In the genomic region with DNA sequence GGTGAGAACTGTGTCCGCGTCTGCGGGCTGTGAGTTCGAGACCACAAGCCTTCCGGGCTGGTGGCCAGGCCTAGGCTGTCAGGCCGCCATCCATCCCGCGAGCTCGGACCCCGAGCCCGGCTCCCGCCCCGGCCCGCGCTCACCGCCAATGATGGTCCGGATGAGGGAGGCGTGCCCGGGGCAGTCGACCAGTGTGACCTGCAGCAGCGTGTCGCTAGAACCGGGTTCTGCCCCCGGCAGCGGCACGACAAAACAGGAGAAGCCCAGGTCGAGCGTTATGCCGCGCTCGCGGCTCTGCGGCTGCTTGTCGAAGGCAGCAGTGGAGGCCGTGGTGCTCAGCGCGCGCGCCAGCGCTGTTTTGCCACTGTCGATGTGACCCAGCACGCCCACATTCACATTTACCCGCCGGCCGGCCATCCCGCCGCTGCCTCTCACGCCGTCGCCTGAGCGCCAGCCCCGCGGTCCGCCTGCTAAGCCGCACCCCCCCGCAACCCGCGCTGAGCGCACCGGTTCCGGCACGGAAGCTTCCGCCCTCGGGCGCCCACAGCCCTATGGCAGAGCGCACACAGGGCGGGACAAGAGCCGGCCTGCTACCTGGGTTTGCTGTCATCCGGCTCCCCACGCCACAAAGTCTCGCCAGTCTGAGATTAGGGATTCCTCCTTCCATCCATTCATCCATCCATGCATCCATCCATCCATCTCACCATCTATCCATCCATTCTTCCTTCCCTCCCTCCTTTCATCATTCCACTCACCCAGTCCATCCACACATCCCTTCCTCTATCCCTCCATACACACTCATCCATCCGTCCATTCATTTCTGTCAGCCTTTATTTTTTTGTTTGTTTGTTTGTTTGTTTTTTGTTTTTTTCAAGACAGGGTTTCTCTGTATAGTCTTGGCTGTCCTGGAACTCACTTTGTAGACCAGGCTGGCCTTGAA, we compare ENCODE assay signal across 8 mouse cellular contexts. TPM values are rescaled to one million over a fixed set of nuclear protein-coding genes. Genes with fewer than 3 reads are reported as not detected.
DNase-seq lines count a peak whose midpoint lies in the region; ATAC-seq and TF ChIP-seq lines count a peak whose summit lies in the region.

A gene (minus strand): TSS at position 477 of the 940 bp plus-strand sequence.

- peaks cover 35% of the 10 kb centered on the region for H3K4me1 ChIP-seq in erythroblast, embryonic 14.5 days (ENCODE audit: control insufficient read depth)
- peaks cover 8% of the 10 kb centered on the region; the same call in 1 of the 2 replicates for H3K4me1 ChIP-seq in heart, embryonic 12.5 days (replicated peaks)
- H3K4me1 ChIP-seq in kidney, postnatal 0 days (replicated peaks; ENCODE audit: insufficient read depth, low read length) = no peaks in the 10 kb centered on the region
- peaks cover 20% of the 10 kb centered on the region for H3K4me1 ChIP-seq in liver, adult 2 months (ENCODE audit: control insufficient read depth, insufficient read depth, low read length)

- H3K27me3 ChIP-seq in erythroblast, embryonic 14.5 days (ENCODE audit: control insufficient read depth) = peaks cover 11% of the 10 kb centered on the region
- H3K27me3 ChIP-seq in heart, embryonic 12.5 days (replicated peaks) = peaks cover 5% of the 10 kb centered on the region; the same call in 1 of the 2 replicates
- no peaks in the 10 kb centered on the region for H3K27me3 ChIP-seq in kidney, postnatal 0 days (ENCODE audit: insufficient read depth, low read length)
- H3K27me3 ChIP-seq in liver, adult 2 months (ENCODE audit: control insufficient read depth, insufficient read depth, low read length) = no peaks in the 10 kb centered on the region

- TF ChIP-seq CTCF in brain, embryonic 14.5 days (IDR thresholded peaks at IDR 0.05; ENCODE audit: borderline replicate concordance, extremely low read depth, insufficient read depth, insufficient read length) = no peak
- TF ChIP-seq CTCF in kidney, postnatal 0 days (IDR thresholded peaks at IDR 0.05; ENCODE audit: low read depth) = no peak
- no peak for TF ChIP-seq CTCF in liver, adult 2 months (IDR thresholded peaks at IDR 0.05; ENCODE audit: low read depth, low read length)

- WGBS in heart, embryonic 12.5 days = 1% methylated on average over 72 of the region's 72 CpGs
- WGBS in kidney, postnatal 0 days = 2% methylated on average over 69 of the region's 72 CpGs
- 2% methylated on average over 72 of the region's 72 CpGs for WGBS in liver, adult 2 months

- peak; percentile 88 for DNase-seq in CD4-positive helper T cell, adult 2 months (ENCODE audit: low read depth, low spot score)
- peak; percentile 91 for DNase-seq in brain, embryonic 14.5 days (ENCODE audit: low read depth)
- DNase-seq in kidney, postnatal 0 days (ENCODE audit: low spot score) = peak; percentile 84
- DNase-seq in liver, adult 2 months (ENCODE audit: extremely low read depth, low read depth, low spot score) = peak; percentile 58
- peak; percentile 76 to 80 for DNase-seq in spleen, postnatal 36 days (ENCODE audit: low spot score in 2 of 2)

- peak; percentile 86 for ATAC-seq in heart, embryonic 12.5 days (ENCODE audit: insufficient number of reproducible peaks, low FRiP score)
- peak; percentile 89 for ATAC-seq in kidney, postnatal 0 days (replicated peaks; ENCODE audit: low FRiP score, low read depth)
- ATAC-seq in monocyte, adult 5-6 weeks (replicated peaks; ENCODE audit: insufficient number of reproducible peaks, low FRiP score, low TSS enrichment, poor library complexity, severe bottlenecking) = peak; percentile 67

- no peaks in the 10 kb centered on the region for H3K9me3 ChIP-seq in erythroblast, embryonic 14.5 days (ENCODE audit: control insufficient read depth, low read length)
- H3K9me3 ChIP-seq in heart, embryonic 12.5 days (replicated peaks) = no peaks in the 10 kb centered on the region
- H3K9me3 ChIP-seq in kidney, postnatal 0 days (replicated peaks; ENCODE audit: low read length) = no peaks in the 10 kb centered on the region

- H3K36me3 ChIP-seq in erythroblast, embryonic 14.5 days (ENCODE audit: control insufficient read depth) = no peaks in the 10 kb centered on the region; the same call in 1 of the 2 replicates
- H3K36me3 ChIP-seq in heart, embryonic 12.5 days = no peaks in the 10 kb centered on the region
- H3K36me3 ChIP-seq in kidney, postnatal 0 days (ENCODE audit: insufficient read depth, low read length) = no peaks in the 10 kb centered on the region
- no peaks in the 10 kb centered on the region for H3K36me3 ChIP-seq in liver, adult 2 months (ENCODE audit: control insufficient read depth, insufficient read depth, low read length)

- peak within 1 kb of the TSS; percentile 77 for H3K4me2 ChIP-seq in heart, embryonic 12.5 days
- peak within 1 kb of the TSS; percentile 92 for H3K4me2 ChIP-seq in kidney, postnatal 0 days (ENCODE audit: low read length)

- H3K27ac ChIP-seq in heart, embryonic 12.5 days (ENCODE audit: poor library complexity, severe bottlenecking) = no peak within 1 kb of the TSS
- H3K27ac ChIP-seq in kidney, postnatal 0 days = peak within 1 kb of the TSS; percentile 60; the same call in 1 of the 2 replicates
- peak within 1 kb of the TSS; percentile 50 for H3K27ac ChIP-seq in liver, adult 2 months (replicated peaks; ENCODE audit: insufficient read depth, low read depth, low read length)

- TF ChIP-seq POLR2A in brain, embryonic 14.5 days (IDR thresholded peaks at IDR 0.05; ENCODE audit: borderline replicate concordance, extremely low read depth, insufficient read depth, insufficient read length, poor library complexity, severe bottlenecking) = peak; percentile 86
- TF ChIP-seq POLR2A in liver, adult 2 months (IDR thresholded peaks at IDR 0.05; ENCODE audit: extremely low read depth, insufficient read depth, low read length) = peak; percentile 62; the same call in 1 of the 2 replicates

- peak within 1 kb of the TSS; percentile 87 for H3K4me3 ChIP-seq in erythroblast, embryonic 14.5 days (replicated peaks)
- peak within 1 kb of the TSS; percentile 63 for H3K4me3 ChIP-seq in heart, embryonic 12.5 days
- H3K4me3 ChIP-seq in kidney, postnatal 0 days (replicated peaks; ENCODE audit: low read depth, low read length) = peak within 1 kb of the TSS; percentile 65
- H3K4me3 ChIP-seq in liver, adult 2 months (ENCODE audit: insufficient read depth, low read depth, low read length) = peak within 1 kb of the TSS; percentile 80

- peak within 1 kb of the TSS; percentile 77 for H3K9ac ChIP-seq in heart, embryonic 12.5 days
- H3K9ac ChIP-seq in kidney, postnatal 0 days (ENCODE audit: low read depth, low read length) = peak within 1 kb of the TSS; percentile 78
- peak within 1 kb of the TSS; percentile 90 for H3K9ac ChIP-seq in liver, adult 2 months (ENCODE audit: low read depth, low read length)

- H3K79me2 ChIP-seq in liver, adult 2 months (ENCODE audit: control insufficient read depth, insufficient read depth, low read length) = peaks cover 12% of the 10 kb centered on the region; the same call in 1 of the 2 replicates

RNA-seq across cellular contexts. Expression of the gene that starts here (rescaled TPM):
- 20.3 and 26.6 TPM in 2 replicates for polyA plus RNA-seq in brain, embryonic 14.5 days (2012; rRNA removed)
- polyA plus RNA-seq in erythroblast, embryonic 14.5 days (2012) = 1.4 TPM in 2 replicates
- 18.5 and 20.5 TPM in 2 replicates for polyA plus RNA-seq in heart, embryonic 12.5 days (2016; fragmentation: Nextera tagmentation; extraction: Ambion mirVana)
- 34.8 and 37.2 TPM in 2 replicates for polyA plus RNA-seq in kidney, postnatal 0 days (2015; fragmentation: Nextera tagmentation; extraction: Ambion mirVana)
- 23.7 and 27.3 TPM in 2 replicates for total RNA-seq in liver, adult 2 months (2014; rRNA removed)
- polyA plus RNA-seq in liver, adult 2 months (2012; rRNA removed) = 39.2 and 42.8 TPM in 2 replicates
- 7.5 to 11.4 TPM (median 8.0 TPM) in 3 replicates for total RNA-seq in monocyte, adult 5-6 weeks (2017)
